26 mouse cellular contexts compared by ENCODE assay signal in the genomic region with DNA sequence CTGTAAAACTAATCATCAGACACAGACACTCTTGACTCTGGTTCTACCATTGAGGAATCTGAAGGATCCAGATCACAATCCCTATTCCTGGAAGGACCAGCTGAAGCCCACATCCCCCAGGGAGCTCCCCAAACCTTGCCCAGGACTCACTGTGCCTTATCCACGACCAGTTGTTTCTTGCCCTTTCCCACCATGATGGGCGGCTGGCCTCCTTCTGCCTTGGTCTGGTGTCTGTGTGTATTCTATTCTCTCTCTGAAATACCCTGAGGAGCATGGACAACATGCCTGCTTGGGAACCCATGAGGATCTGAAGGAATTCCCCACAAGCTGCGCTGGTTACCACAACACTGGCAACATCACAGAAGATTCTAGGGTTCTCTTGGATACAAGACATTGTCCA. TPM values are rescaled to one million over a fixed set of nuclear protein-coding genes. Genes with fewer than 3 reads are reported as not detected.
"Had no signal": no experiment of that assay in that cellular context is flagged by ENCODE, and none has a peak within 500 bp of the region (broad histone marks: within the 10 kb centered on the region; RNA-seq: fewer than 3 reads in every experiment).

A gene (minus strand): TSS at position 330 of the 400 bp plus-strand sequence.

RNA-seq across cellular contexts. Expression of the gene that starts here (rescaled TPM):
- polyA plus RNA-seq: heart, embryonic 11.5 days; heart, embryonic 12.5 days; heart, embryonic 13.5 days; heart, embryonic 14.5 days; heart, embryonic 15.5 days; heart, embryonic 16.5 days; heart, postnatal 0 days; hindbrain, embryonic 10.5 days; hindbrain, embryonic 11.5 days; hindbrain, embryonic 12.5 days; hindbrain, embryonic 13.5 days; hindbrain, embryonic 14.5 days; hindbrain, embryonic 15.5 days; hindbrain, embryonic 16.5 days; hindbrain, postnatal 0 days; inflammation-experienced regulatory T-cells, adult 6 months; intestine, embryonic 14.5 days; intestine, embryonic 15.5 days; intestine, embryonic 16.5 days; intestine, postnatal 0 days; kidney, adult 2 months; kidney, embryonic 14.5 days; kidney, embryonic 15.5 days; kidney, embryonic 16.5 days; kidney, postnatal 0 days; large intestine, adult 2 months had no signal
